Mouse (Mus musculus): ENCODE results near the gene Nid2.

- no peak for TF ChIP-seq CTCF (IDR thresholded peaks at IDR 0.05; ENCODE audit: control insufficient read depth, insufficient read depth, insufficient replicate concordance, low read depth, low read length)
- TF ChIP-seq POLR2A (IDR thresholded peaks at IDR 0.05; ENCODE audit: control insufficient read depth, low read depth, low read length), result no peak
Measured at GRCm38 (mm10) chr14:19807339-19807738, 56.3 kb downstream of the Nid2 start.
